Mouse (Mus musculus): ENCODE results near the gene Lsm4. TPM values are rescaled to one million over a fixed set of nuclear protein-coding genes. Genes with fewer than 3 reads are reported as not detected.
A peak's percentile ranks its signal among the peaks of the same experiment; 100 is the strongest.

Gene Lsm4
- total RNA-seq (2021): 10 to 100 TPM; 59.1 to 69.8 TPM

- DNase-seq (ENCODE audit: low spot score in 2 of 2): peak; percentile 99 to 100
- intact Hi-C loops (cut with DNase I): loop anchor here (1.0 kb wide), 1 partner anchor 25 kb away; the partner anchor contains the start of gene Jund
Measured at GRCm38 (mm10) chr8:70673079-70673856, at the start of gene Lsm4. TSS of gene Lsm4 (plus strand) at chr8:70673248.

GRCm38 (mm10) chr8:70625104-70625503, 47.9 kb upstream of the Lsm4 start:
- DNase-seq (ENCODE audit: low spot score in 2 of 2): no peak
- intact Hi-C loops (cut with DNase I): loop anchor here (5.0 kb wide), 1 partner anchor 37 kb away; the partner anchor contains the start of gene Pgpep1

- DNase-seq (ENCODE audit: low spot score in 2 of 2): no peak
- intact Hi-C loops (cut with DNase I): loop anchor here (5.0 kb wide), 1 partner anchor 35 kb away; the partner anchor contains the start of gene Pgpep1
Measured at GRCm38 (mm10) chr8:70627041-70627440, 46.0 kb upstream of the Lsm4 start.

- DNase-seq (ENCODE audit: low spot score in 2 of 2): no peak
- intact Hi-C loops (cut with DNase I): loop anchor here (5.0 kb wide), 1 partner anchor 33 kb away; the partner anchor contains the start of gene Pgpep1
Measured at GRCm38 (mm10) chr8:70628986-70629490, 44.0 kb upstream of the Lsm4 start.

GRCm38 (mm10) chr8:70629574-70630531, 43.2 kb upstream of the Lsm4 start:
- peak; percentile 91 to 93 for DNase-seq (ENCODE audit: low spot score in 2 of 2)
- intact Hi-C loops (cut with DNase I): loop anchor here (5.0 kb wide), 1 partner anchor 32 kb away; the partner anchor contains the start of gene Pgpep1

- no peak for DNase-seq (ENCODE audit: low spot score in 2 of 2)
- intact Hi-C loops (cut with DNase I): no loop called here
Measured at GRCm38 (mm10) chr8:70630532-70631381, 42.3 kb upstream of the Lsm4 start.

GRCm38 (mm10) chr8:70631436-70631835, 41.6 kb upstream of the Lsm4 start:
- intact Hi-C loops (cut with DNase I): no loop called here
- no peak for DNase-seq (ENCODE audit: low spot score in 2 of 2)

- DNase-seq (ENCODE audit: low spot score in 2 of 2): no peak
- intact Hi-C loops (cut with DNase I): no loop called here
Measured at GRCm38 (mm10) chr8:70632346-70632892, 40.6 kb upstream of the Lsm4 start, which contains the start of gene Gdf15. TSS of gene Gdf15 (minus strand) at chr8:70632456.

GRCm38 (mm10) chr8:70634066-70634465, 39.0 kb upstream of the Lsm4 start:
- DNase-seq (ENCODE audit: low spot score in 2 of 2): no peak
- intact Hi-C loops (cut with DNase I): no loop called here

- DNase-seq (ENCODE audit: low spot score in 2 of 2): no peak
- intact Hi-C loops (cut with DNase I): no loop called here
Measured at GRCm38 (mm10) chr8:70635527-70635926, 37.5 kb upstream of the Lsm4 start.

- intact Hi-C loops (cut with DNase I): no loop called here
- no peak for DNase-seq (ENCODE audit: low spot score in 2 of 2)
Measured at GRCm38 (mm10) chr8:70636838-70637237, 36.2 kb upstream of the Lsm4 start.

- intact Hi-C loops (cut with DNase I): no loop called here
- DNase-seq (ENCODE audit: low spot score in 2 of 2): no peak
Measured at GRCm38 (mm10) chr8:70638752-70639151, 34.3 kb upstream of the Lsm4 start.

- intact Hi-C loops (cut with DNase I): no loop called here
- no peak for DNase-seq (ENCODE audit: low spot score in 2 of 2)
Measured at GRCm38 (mm10) chr8:70643019-70643418, 30.0 kb upstream of the Lsm4 start.

- DNase-seq (ENCODE audit: low spot score in 2 of 2): no peak
- intact Hi-C loops (cut with DNase I): no loop called here
Measured at GRCm38 (mm10) chr8:70644065-70644464, 29.0 kb upstream of the Lsm4 start.

- intact Hi-C loops (cut with DNase I): no loop called here
- DNase-seq (ENCODE audit: low spot score in 2 of 2): no peak
Measured at GRCm38 (mm10) chr8:70645501-70646224, 27.4 kb upstream of the Lsm4 start.

GRCm38 (mm10) chr8:70646369-70646768, 26.7 kb upstream of the Lsm4 start:
- intact Hi-C loops (cut with DNase I): no loop called here
- DNase-seq (ENCODE audit: low spot score in 2 of 2): no peak

GRCm38 (mm10) chr8:70646775-70647174, 26.3 kb upstream of the Lsm4 start:
- intact Hi-C loops (cut with DNase I): no loop called here
- DNase-seq (ENCODE audit: low spot score in 2 of 2): no peak

Measured in left cerebral cortex, postnatal 36 days (tissue).